Mouse (Mus musculus) lung, adult 2 months (tissue): ENCODE data around the gene Gm960.

Source experiments
- CTCF ChIP-seq: fragments of 200-500 bp; IDR thresholded peaks from 2 replicates; pipeline ENCODE4 v1.5.1; 2011; ENCODE audit warnings: mild to moderate bottlenecking, low read length, control low read depth; ENCODE audit not compliant: insufficient read depth
- POLR2A ChIP-seq: fragments of 200-500 bp; IDR thresholded peaks from 2 replicates; pipeline ENCODE4 v1.6.1; 2011; ENCODE audit warnings: low read depth, mild to moderate bottlenecking, control low read depth, low read length, borderline replicate concordance; ENCODE audit errors: extremely low read depth

DNA sequence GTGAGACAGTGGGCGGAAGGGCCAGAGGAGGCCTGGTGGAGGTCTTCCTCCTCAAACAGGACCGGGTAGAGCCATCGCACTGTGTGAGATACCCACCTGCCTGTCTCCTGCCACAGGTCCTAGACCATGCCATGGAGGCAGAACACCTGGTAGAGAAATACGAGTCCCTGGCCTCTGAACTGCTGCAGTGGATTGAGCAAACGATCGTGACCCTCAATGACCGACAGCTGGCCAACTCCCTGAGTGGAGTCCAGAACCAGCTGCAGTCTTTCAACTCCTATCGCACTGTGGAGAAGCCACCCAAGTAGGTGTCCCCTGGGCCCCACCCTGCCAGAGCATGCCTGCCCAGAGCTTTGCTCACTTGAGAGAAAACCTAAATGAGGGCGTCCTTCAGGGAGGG is 30.7 kb upstream of the Gm960 start:
- no peak for TF ChIP-seq CTCF
- no peak for TF ChIP-seq POLR2A
